Mouse (Mus musculus): ENCODE results near the gene Prickle4.

DNA sequence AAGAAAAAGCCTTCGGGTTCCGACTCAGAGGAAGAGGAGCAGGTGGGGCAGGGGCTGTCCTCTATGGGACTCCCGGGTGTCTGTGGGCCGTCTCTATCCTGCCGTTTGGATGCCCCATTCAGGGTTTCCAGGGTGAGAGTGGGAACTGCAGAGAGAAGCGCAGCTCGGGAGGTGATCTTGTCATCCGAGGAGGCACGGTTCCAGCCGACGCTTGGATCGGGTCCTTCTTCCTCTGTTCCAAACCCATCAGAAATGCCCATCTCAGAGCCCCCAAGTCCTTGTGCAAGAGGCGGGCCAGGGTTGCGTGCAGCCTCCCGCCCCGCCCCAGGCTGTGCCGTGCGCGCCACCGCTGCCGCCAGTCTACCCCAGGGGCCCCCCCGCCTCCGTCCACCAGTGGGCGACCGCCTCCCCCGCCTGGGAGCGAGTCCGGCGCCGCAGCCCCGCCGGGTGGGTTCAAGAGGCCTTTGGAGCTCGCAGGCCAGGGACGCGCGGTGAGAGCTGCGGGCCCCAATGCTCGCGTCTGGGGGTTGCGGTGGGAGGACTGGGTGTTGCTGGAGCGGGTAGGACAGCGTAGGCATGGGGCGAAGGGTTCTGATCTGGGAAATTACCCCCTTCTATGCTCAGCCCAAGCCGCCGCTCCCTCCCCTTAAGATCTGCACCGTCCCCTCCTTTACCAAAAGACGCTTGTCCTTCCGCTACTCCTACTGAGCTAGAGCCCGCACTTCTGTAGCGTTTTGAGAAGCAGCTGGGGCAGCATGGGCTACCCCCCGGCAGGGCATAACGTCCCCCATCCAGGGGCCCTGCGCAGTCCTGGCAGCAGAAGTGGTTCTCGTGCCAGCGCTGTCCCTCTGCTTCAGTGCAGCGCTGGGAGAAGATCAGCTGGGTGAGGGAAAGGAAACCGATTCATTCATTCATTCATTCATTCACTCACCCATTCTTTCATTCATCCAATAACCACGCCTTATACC lies 5.6 kb downstream of the Prickle4 start, which contains the start of gene Frs3:
- peak; percentile 37 for TF ChIP-seq CTCF (IDR thresholded peaks at IDR 0.05; ENCODE audit: low read depth)
- TF ChIP-seq EP300 (optimal IDR thresholded peaks at IDR 0.05): no peak

Data from stomach, postnatal 0 days (tissue).